Mouse (Mus musculus) thymus, postnatal 0 days (tissue): ENCODE measurements around the gene Olfr544. TPM values are rescaled to one million over a fixed set of nuclear protein-coding genes. Genes with fewer than 3 reads are reported as not detected.
"Not testable (repeated sequence)": the region's sequence is repeated elsewhere in the genome, so short reads cannot be mapped to it uniquely, and the experiment has no call there.

ENCODE experiments used
- DNase-seq: peaks from one replicate; pipeline ENCODE4 v3.0.0-alpha.2; 2015; ENCODE audit warnings: low spot score
- polyA plus RNA-seq: library from polyadenylated mRNA; unstranded; fragments of >200 nt; fragmentation: Nextera tagmentation; extraction: Ambion mirVana; gene quantifications from 2 replicates; pipeline ENCODE4 v1.2.1, GENCODE M21; 2015

Olfr544 gene
- polyA plus RNA-seq = 0.05 TPM in 1 of 2 replicates, not detected in the other

DNA sequence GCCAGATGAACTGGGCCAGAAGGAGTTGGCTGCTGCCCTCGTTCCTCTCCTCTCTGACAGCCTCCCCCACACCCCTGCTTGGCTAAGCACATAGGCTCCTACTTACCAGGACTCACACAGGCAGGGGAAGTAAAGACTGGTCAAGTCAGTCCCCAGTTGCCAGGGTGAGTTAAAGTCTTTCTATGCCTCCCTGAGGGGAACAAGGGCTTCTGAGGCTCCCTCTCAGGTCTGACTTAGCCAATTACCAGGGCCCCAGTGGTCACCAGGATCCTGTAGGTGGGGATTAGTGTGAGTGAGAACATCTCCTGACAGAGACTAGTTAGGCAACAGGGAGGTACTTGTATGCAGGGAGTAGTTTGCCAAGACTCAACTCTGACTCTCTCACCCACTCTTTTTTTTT, at the start of gene Olfr544:
Gene Olfr544 (minus strand): TSS at position 153 of the 400 bp plus-strand sequence.
- DNase-seq = no peak

DNA sequence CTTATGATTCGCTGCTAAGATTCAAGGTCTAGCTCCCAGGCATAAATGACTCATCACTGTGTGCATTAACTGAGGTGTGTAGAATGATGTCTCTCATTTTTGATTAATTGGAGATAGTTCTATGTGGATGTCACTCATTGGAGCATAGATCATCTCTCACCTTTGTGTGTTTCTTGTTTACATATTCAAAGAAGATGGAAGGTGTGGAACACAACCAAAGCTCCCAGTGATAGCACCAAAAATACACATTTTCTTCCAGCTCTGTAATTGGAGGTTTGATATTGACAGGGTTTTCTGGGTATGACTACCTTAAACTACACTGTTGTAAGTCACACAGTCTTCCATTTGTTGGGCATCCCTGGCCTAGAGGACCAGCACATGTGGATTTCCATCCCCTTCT, 46.3 kb upstream of the Olfr544 start, which contains the start of gene Olfr547:
Gene Olfr547 (plus strand): TSS at position 301 of the 400 bp plus-strand sequence.
- DNase-seq = no peak

DNA sequence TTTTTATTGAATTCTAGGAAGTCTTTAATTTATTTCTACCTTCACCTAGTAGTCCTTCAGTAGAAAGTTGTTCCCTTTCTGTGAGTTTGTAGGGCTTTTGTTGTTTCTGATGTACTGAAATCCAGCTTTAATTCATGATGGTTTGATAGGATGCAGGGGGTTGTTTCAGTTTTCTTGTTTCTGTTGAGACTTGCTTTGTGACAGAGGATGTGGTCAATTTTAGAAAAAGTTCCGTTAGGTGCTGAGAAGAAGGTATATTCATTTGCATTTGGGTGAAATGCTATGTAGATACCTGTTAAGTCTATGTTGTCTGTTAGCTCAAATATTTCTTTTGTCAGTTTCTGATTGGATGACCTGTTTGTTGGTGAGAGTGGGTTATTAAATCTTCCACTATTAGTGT, 40.9 kb upstream of the Olfr544 start:
- peak; percentile 34 for DNase-seq

DNA sequence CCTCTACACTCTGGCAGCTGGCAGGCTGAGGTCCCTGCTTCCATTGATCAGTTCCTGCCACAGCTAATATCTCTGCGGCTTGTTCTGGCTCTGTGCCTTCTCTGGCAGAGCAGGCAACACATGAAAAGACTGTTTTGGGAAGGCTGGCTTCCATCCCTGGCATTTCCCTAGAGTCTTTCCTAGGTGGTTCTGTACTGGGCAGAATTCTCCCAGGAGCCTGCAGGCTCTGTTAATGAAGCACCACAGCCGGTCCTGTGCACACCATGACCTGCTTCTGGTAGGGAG, 28.9 kb upstream of the Olfr544 start:
- no peak for DNase-seq

DNA sequence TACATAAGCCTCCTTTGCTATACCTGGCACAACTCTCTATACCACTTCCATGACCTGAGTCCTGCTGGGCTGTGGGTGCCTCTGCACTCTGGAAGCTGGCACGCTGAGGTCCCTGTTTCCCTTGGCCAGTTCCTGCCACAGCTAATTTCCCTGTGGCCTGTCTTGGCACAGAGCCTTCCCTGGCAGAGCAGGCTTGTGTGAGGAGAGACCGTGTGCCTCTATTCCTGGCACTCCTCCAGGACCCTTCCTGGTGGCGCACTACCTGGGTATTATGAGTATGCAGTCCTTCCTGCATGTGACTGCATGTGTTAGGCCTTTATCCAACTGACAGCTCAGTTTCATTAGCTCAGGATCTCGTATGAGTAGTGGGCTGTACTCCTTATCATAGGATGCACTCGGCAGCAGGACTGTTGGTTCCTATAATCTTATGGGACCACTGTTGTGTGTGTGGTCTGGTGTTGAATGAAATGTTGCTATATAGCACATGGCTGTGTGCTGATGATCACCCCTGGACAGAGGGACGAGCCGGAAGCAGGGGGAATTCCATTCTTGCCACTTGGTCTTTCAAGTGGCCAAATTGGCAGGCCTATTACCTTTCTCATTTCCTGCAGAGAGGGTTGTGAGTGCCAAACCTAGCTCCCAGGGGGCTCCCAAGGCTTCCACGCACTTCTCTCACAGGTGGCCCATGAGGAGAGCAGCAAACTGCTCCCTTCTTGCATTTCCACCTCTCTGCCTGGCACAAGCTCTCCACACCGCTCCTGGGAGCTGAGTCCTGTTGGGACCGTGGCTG, 28.3 kb upstream of the Olfr544 start:
- DNase-seq = no peak

DNA sequence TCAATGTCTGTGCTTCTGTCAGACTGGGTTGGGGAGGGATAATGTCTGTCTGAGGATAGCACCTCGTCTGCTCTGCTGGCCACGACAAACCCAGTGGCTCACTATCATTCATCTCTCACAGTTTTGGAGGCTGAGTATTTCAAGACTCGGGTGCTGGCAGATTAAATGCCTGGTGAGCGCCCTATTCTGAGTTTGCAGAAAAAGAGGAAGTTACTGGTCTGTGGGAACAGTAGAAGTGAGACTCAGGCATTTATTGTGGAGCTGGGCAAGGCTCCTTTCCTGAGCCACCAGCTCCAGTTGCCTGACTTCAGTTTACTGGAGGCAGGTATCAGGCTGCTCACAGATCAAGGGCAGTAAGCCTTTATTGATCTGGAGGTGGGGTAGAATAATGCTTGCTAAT, 26.0 kb upstream of the Olfr544 start:
- DNase-seq = no peak

DNA sequence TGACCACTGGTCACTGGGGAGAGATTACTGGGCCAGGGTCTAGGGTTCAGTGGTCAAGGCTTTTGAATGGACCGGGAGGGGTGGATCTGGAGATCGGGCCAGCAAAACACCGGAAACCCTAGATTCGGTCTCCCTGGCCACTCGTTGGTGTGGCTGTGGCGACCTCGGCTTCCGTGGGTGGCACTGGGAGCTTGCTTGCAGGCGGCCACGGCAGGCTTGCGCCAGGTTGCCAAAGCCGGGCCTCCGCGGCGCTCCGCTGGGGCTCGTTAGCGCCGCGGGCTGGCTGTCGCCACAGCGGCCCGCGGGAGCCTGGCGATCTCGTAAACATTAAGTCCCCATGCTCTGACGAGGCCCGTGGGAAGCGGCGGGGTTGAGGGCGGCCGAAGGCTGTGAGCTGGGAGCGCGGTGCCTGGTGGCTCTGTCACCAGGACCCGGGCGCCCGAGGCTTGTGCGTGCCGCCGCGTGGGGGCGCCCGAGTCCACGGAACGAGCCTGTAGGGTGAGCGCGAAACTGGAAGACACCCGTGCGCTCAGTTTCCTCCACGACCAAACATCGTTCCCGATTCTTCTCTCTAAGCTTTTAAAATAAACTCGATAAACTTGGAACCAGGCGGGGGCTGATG, 24.8 kb upstream of the Olfr544 start:
- DNase-seq = peak; percentile 87

DNA sequence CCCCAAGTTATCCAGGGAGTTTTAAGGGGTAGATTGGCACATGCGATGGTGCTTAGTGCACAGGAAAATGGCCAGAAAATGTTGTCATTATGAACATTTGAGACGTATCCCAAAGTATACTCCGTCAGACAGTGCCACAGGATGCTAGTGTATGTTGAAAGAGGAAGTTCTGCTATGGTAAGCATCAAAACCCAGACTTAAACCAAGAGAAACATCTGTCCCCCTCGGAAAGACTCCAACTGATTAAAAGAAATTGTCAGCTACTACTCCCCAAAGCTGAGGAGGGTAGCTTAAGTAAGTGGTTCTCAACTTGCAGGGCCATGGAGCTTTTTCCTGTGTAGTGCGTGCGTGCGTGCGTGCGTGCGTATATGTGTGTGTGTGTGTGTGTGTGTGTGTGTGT, 23.8 kb upstream of the Olfr544 start:
- DNase-seq = no peak

DNA sequence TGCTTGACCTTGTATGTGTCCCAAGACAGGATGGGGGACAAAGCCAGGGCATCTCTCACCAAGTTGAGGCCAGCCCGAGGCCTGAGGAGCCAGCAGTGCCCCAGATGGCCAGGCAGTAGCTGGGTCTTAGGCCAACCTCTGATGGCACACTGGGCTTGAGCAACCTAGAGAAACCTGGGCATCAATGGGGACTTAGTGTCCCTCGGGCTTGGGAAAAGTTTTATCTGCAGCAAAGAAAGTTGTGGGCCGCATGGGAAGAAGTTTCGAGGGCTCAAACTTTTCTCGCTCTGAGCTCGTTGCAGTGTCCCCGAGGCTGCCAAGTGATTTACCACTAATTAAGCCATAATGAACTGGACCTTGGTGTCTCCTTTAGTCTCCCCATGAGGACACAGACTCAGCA, 21.6 kb upstream of the Olfr544 start:
- no peak for DNase-seq

DNA sequence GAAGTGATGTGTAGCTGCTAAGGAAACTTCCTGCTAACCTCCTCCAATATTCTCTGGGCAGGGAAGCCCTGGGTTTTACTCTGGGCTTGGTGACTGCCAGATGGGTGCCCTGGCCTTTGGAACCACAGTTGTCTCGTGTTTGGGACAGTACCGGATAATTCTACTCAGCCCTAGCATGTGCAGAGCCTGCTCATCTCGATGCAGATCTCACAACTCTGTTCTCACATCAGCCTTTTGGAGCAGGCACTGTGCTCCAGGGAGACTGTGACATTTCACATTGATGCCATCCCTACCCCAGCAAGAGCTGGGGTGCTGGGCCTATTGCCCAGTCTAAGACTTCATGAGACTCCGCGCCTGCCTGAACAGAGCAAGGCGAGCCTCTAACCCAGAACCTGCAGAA, 20.6 kb upstream of the Olfr544 start:
- DNase-seq = no peak

DNA sequence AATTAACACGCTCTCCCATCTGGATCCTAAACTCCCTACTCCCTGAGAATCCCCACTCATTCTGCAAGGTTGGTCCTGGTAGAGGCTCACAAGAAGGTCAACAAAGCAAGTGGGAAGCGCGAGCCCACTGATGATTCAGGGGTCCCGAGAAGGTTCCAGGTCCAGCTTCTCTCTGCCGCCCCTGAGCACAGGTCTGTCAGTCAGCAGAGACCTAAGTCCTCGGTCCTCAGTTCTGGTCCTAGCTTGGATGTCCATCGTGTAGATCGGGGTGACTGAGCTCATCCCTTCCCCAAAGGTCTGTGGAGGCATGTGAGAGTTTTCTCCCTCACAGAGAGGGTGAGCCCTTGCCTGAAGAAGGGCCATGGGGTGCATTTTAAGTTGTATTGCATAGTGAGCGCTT, 20.0 kb upstream of the Olfr544 start:
- DNase-seq = no peak

DNA sequence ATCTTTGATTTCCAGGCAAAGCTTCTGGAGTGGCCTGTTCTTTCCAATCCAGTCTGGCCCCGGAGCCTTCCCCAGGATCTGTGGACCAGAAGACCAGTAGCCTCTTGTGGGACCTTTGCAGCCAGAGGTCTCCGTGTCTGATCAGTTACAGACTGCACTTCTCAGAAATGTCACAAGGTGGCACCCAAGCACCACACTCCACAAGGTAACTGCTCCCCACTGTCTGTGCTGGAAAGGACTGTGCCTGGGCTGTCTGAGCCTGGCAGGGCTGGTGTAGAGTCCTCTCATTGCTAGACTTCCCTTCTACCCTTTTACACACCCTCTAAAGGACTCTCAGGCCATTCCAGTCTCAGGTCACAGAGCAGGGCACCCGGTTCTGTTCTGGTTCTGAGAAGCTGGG, 18.7 kb upstream of the Olfr544 start:
- peak; percentile 67 for DNase-seq

DNA sequence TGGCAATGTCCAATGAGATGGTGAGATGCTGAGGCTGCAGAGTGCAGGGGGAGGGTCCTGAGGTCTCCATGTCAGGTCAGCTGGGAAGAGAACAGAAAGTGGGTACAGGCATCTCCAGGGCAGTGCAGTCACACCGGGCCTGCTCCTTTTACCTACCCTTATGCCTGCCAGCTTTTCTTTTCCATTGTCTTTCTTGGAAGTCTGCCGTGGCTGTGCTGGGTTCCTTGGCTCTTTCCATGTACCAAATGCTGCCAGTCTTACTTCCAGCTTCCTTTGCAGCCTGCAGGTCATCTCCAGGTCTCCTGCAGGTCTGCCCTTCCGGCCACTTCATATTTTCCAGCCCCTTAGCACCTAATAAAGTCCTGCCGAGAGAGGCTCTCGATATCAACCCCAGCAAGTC, 13.9 kb upstream of the Olfr544 start:
- DNase-seq = no peak

DNA sequence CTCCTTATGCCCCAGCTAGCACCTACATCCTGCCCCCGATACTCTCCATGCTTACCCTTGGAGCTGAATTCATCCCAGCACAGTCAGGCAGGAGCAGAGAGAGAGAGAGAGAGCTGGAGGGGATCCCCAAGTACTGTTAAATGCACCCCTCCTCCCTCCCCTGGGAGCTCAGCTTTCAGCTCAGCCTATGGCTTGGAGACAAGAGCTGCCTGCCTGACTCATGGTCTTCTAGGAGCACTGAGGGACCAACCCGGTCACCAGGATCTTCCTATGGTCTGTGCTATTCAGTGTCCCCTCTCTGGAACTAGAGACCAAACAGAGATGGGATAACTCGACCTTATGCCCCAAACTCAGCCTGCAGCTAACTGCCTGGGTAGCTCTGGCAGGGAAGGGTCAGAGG, 11.4 kb upstream of the Olfr544 start, which contains the start of gene Olfr545:
Gene Olfr545 (minus strand): TSS at position 101 of the 400 bp plus-strand sequence.
- DNase-seq = no peak

DNA sequence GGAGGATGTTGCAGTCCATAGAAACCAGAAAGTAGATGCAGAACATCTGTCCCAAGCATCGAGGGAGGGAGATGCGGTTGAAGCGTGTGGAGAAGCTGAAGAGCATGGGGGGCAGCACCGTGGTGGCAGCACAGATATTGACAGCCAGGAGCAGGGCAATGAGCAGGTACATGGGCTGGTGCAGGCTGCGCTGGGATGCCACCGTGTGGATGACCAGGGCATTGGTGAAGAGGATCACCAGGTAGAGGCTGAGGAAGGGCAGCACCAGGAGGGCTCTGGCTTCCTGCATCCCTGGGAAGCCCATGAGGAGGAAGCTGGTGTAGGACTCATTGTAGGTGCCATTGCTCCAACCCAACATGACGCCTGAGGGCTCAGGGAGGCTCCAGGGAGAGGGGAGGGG, 6.3 kb upstream of the Olfr544 start:
- not testable (repeated sequence) for DNase-seq

DNA sequence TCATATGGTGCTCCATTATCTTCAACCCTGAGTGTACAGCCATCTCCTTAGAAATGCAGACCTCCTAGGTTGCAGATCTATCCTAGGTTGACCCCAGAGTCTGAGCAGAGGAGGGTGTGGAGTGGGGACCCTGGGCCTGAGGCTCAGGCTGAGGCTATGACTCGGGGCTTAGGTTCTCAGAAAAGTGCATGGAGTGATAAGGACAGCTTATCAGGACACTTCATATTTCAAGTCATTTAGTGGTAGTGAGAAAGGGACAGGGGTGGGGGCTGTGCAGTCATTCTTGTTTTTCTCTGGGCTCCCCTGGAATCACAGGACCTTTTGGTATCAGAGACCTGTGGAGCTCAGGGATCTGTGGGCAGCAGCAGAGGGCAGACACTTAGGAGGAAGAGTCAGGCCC, 2.0 kb downstream of the Olfr544 start:
- no peak for DNase-seq

DNA sequence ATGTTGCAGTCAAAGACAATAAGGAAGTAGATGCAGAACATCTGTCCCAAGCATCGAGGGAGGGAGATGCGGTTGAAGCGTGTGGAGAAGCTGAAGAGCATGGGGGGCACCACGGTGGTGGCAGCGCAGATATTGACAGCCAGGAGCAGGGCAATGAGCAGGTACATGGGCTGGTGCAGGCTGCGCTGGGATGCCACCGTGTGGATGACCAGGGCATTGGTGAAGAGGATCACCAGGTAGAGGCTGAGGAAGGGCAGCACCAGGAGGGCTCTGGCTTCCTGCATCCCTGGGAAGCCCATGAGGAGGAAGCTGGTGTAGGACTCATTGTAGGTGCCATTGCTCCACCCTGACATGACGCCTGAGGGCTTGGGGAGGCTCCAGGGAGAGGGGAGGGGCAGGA, 3.3 kb downstream of the Olfr544 start:
- not testable (repeated sequence) for DNase-seq

DNA sequence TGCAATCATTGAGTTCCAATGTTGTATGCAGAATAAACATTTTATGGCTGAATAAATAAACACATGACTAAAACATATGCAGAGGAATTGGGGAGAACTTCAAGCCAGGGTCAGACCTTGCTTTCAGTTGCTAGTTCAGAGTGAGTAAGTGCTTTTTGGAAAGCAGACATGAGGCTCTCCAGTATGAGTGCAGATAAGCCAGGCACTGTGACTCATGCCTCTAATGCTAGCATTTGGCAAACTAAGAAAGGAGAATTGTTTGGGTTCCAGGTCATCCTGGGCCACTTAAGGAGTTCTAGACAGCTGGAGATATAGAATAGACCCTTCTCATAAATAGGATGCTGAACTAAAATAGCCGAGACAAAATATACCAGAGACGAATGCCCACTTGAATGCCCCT, 4.4 kb downstream of the Olfr544 start:
- no peak for DNase-seq

DNA sequence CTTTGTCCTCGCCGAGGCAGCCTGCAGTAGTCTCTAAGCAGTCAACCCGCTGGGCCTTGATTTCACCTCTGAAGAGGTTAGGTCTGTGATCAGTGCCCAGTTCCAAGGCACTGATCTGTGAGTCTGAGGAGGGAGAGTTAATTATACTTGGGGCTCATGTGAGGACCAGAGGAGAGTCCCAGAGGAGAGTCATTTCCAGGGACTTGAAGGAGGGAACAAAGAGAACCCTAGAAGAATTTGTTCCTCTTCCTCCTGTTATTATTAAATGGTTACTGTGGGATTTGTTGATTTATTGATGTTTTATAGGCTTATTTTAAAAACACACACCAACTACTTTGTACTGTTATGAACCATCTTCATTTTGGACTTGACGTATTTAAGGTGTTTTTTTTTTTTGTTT, 6.5 kb downstream of the Olfr544 start, which contains the start of gene Olfr543:
Gene Olfr543 (minus strand): TSS at position 101 of the 400 bp plus-strand sequence.
- no peak for DNase-seq

DNA sequence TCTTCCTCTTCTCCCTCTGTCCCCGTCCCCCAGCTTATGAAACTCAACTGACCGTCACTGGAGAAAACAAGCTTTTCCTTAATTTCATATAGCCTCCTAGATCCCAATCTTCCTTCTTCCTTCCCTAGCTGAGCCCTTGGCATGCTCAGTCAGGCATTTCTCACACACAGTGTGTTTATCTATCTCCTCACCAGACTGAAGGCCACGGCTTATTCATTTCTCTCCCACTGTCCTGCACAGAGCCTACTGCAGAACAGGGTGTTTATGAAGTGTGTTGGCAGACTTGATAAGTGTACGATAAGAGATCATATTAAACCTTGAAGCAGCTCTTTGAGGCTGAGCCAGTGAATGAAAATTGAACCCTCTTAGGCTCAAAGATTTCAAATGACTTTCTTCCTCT, 7.3 kb downstream of the Olfr544 start:
- no peak for DNase-seq

DNA sequence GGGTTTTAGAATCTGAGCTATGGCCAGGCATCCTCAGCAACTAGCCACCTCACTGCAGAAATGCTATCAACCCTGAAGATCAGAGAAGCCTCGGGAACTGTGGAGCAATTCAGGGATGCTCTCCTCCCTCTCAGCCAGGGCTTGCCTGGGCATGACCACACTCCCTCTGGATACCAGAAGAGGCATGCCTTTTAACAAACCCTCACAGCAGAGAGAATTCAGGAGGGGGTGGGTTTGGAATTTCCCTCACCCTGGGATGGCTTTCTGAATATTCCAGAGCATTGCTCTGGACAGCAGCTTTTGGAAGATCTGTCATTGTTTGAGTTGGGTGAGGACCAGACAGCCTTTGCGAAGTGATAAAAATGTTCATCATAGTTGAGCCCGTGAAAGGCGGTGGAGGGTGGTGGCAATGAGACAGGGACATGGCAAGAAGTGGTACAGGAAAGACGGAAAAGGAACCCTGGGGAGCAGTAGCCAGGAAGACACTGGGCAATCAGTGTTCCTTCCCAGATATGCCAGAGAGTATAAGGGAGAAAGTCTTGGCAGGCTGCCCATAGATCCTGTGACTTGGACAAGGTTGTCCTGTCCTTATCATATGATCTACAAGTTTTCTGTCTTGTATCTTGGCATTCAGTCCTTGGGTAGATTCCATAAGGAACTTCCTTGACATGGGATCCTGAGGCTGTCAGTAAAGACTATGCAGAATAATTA, 8.6 kb downstream of the Olfr544 start:
- DNase-seq = no peak

DNA sequence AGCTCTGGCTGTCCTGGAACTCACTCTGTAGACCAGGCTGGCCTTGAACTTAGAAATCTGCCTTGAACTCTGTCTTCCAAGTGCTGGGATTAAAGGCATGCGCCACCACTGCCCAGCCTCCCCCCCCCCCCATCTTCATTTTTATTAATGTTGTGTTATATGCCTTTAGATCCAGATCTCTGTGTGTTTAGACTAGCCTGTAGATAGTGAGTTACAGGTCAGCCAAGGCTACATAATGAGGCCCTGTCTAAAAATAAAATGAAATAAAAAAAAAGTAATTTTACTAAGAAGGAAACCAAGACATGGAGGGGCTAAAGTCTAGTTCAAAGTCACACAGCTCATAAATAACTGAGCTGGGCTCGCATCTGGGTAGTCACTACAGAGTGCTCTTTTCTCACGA, 9.2 kb downstream of the Olfr544 start:
- no peak for DNase-seq
